Mouse (Mus musculus) brown adipose tissue, adult 24 weeks (tissue): ENCODE results near the gene 1700012B09Rik. TPM values are rescaled to one million over a fixed set of nuclear protein-coding genes. Genes with fewer than 3 reads are reported as not detected.

Experiments
- H3K27ac ChIP-seq: fragments of 200-500 bp; replicated peaks from 2 replicates; pipeline ENCODE4 v1.5.1; 2012; ENCODE audit warnings: low read depth, mild to moderate bottlenecking, low read length
- H3K4me1 ChIP-seq: fragments of 200-500 bp; 2 replicates; pipeline ENCODE4 v1.6.1; 2012; ENCODE audit warnings: low read length, mixed read lengths; ENCODE audit not compliant: control insufficient read depth, insufficient read depth, insufficient read length
- H3K4me3 ChIP-seq: fragments of 200-500 bp; 2 replicates; pipeline ENCODE4 v1.5.1; 2012; ENCODE audit warnings: low read depth, mild to moderate bottlenecking, low read length, moderate library complexity; ENCODE audit not compliant: insufficient read depth
- polyA plus RNA-seq: library from polyadenylated mRNA; stranded (reverse); fragments of >200 nt; gene quantifications from 2 replicates; pipeline ENCODE4 v1.2.4, GENCODE M21; 2012; ENCODE audit not compliant: missing spikeins, insufficient read depth, insufficient read length

The 1700012B09Rik gene
- polyA plus RNA-seq, 1 experiment = not detected

DNA sequence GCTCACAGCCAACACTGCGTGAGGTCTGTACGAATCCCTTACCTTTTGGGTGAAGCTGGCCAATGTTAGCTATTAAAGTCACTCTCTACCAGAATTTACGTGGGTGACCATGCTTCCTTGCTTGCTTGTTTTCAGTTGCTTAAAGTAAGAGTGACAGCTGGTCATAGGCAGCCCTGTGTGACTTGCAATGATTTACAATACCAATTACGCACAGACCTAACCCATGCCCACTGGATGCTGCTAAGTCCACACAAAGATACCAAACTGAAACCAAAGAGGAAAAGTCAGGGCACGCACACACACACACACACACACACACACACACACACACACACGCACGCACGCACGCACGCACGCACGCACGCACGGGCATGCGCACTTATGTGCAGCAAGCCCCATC is 55.6 kb downstream of the 1700012B09Rik start:
- Histone ChIP-seq H3K4me1 (peaks cover 8% of the 10 kb centered on the region), H3K27ac (no peak overlapping the region), H3K4me3 (no peak overlapping the region)

DNA sequence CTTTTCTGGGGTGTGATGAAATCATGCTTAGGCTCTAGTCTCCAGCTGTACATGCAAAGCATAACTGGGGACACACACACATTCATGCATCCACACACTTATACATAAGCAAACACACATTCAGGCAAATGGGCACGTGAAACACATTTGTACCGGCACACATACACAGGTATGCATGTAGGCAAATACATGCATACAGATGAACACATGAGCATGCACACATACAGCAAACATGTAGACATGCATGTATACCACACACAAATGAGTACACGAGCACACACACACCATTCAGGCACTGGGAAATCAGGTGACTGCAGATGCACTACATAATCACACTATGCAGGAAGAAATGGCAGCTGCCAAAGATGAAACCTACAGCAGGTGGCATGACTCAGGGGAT is 59.9 kb downstream of the 1700012B09Rik start:
- Histone ChIP-seq H3K4me1 (no peaks in the 10 kb centered on the region), H3K4me3 (no peak overlapping the region), H3K27ac (no peak overlapping the region)

Other genes starting within 250 kb of the 1700012B09Rik start
- gene Amotl1, start 126.0 kb downstream of the 1700012B09Rik start, polyA plus RNA-seq = 35.8 and 41.1 TPM in 2 replicates
- gene Piwil4, start 30.3 kb downstream of the 1700012B09Rik start, polyA plus RNA-seq = not detected in 2 replicates
- gene Fut4, start 18.6 kb downstream of the 1700012B09Rik start, polyA plus RNA-seq = 0.46 and 0.91 TPM in 2 replicates
- gene Mre11a, start 13.6 kb upstream of the 1700012B09Rik start, polyA plus RNA-seq = 8.2 and 15.4 TPM in 2 replicates
- 8.8 and 9.1 TPM in 2 replicates for gene Ankrd49, start 13.8 kb upstream of the 1700012B09Rik start, polyA plus RNA-seq
- not detected in 2 replicates for gene Gpr83, start 89.2 kb upstream of the 1700012B09Rik start, polyA plus RNA-seq
- gene Izumo1r, start 132.9 kb upstream of the 1700012B09Rik start, polyA plus RNA-seq = not detected in 2 replicates